Mouse (Mus musculus) stomach, postnatal 0 days (tissue): ENCODE data around the gene Kifc5b.

Experiments
- CTCF ChIP-seq: IDR thresholded peaks from 2 replicates; pipeline ENCODE4 v1.5.1; 2016; ENCODE audit warnings: antibody characterized with exemption, low read depth, mild to moderate bottlenecking, moderate library complexity
- EP300 ChIP-seq: optimal IDR thresholded peaks from 2 replicates; pipeline ENCODE3; 2016; ENCODE audit warnings: antibody characterized with exemption

GRCm38 (mm10) chr17:26933885-26934827 lies 17.3 kb downstream of the Kifc5b start:
- TF ChIP-seq CTCF (no peak), EP300 (no peak)
